Mouse (Mus musculus) olfactory bulb, adult 2 months (tissue): Measurements from ENCODE around the gene Olfr1259. TPM values are rescaled to one million over a fixed set of nuclear protein-coding genes. Genes with fewer than 3 reads are reported as not detected.
"Not testable (repeated sequence)": the region's sequence is repeated elsewhere in the genome, so short reads cannot be mapped to it uniquely, and the experiment has no call there.

ENCODE experiments used
- H3K27ac ChIP-seq: fragments of 200-500 bp; 2 replicates; pipeline ENCODE4 v1.5.1; 2012; ENCODE audit warnings: low read depth, low read length; ENCODE audit not compliant: insufficient read depth
- H3K4me1 ChIP-seq: fragments of 200-500 bp; 2 replicates; pipeline ENCODE4 v1.6.1; 2012; ENCODE audit warnings: low read length; ENCODE audit not compliant: control insufficient read depth, insufficient read depth
- H3K4me3 ChIP-seq: fragments of 200-500 bp; 2 replicates; pipeline ENCODE4 v1.5.1; 2012; ENCODE audit warnings: mild to moderate bottlenecking, low read depth, low read length, moderate library complexity; ENCODE audit not compliant: insufficient read depth
- CTCF ChIP-seq: fragments of 200-500 bp; IDR thresholded peaks from 2 replicates; pipeline ENCODE4 v1.5.1; 2012; ENCODE audit warnings: low read depth, mild to moderate bottlenecking, low read length, moderate library complexity; ENCODE audit not compliant: insufficient read depth
- POLR2A ChIP-seq: fragments of 200-500 bp; IDR thresholded peaks from 2 replicates; pipeline ENCODE4 v1.6.1; 2012; ENCODE audit warnings: mild to moderate bottlenecking, low read depth, low read length, moderate library complexity; ENCODE audit not compliant: insufficient read depth
- WGBS: fragments of 180-500 bp; shearing (Covaris S2); methylation state at CpG from one replicate; pipeline ENCODE4 v1.1.7; 2018; 5-methylcytosine and 5-hydroxymethylcytosine counted together
- polyA plus RNA-seq: library from polyadenylated mRNA; stranded (reverse); fragments of >200 nt; gene quantifications from 2 replicates; pipeline ENCODE4 v1.2.4, GENCODE M21; 2012; ENCODE audit warnings: low replicate concordance; ENCODE audit not compliant: missing spikeins, insufficient read depth, insufficient read length

Olfr1259 gene
- polyA plus RNA-seq = not detected in 2 replicates

DNA sequence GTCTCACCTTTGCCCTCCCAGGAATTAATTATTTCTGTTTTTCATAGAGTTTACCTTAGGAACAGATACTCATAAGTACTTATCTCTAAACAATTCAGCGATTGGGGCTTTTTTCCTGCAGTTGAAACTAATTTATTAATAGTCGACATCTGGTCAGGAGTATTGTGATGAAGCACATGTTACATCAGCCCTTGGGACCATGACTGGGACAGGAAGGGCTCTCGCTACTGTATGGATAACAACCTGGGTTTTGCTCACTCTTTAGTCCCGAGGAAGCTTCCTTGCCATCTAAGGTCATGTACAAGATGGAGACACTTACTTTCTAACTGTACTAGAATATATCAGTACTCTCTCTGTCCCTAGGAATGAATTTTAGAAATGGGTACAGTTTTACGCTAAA lies at the start of gene Olfr1259:
Olfr1259 (minus strand) TSS at position 101 of the 400 bp plus-strand sequence.
- Histone ChIP-seq H3K4me1 (no peaks in the 10 kb centered on the region), H3K4me3 (no peak within 1 kb of the TSS), H3K27ac (no peak within 1 kb of the TSS)
- WGBS = 92% methylated on average over 5 of the region's 5 CpGs
- TF ChIP-seq CTCF (no peak), POLR2A (no peak)

DNA sequence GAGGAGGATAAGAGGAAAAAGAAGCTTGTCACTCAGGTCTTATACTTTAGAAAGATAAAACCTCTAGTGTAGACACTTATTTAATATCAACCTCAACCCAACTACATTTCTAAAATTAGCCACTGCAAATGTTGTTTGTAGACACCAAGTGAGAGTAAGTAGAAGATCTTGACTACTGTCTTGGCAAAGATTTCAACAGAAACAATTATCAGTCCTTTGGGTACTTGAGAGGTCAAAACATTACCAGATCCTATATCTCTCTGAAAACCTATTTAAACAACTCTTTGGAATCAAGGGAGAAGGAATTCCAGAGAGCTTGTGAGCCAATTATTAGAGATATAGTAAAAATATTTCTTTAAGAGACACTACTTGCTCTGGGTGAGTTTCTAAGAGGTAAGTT lies 42.5 kb upstream of the Olfr1259 start, which contains the start of gene Olfr1261:
Olfr1261 (plus strand) TSS at position 301 of the 400 bp plus-strand sequence.
- Histone ChIP-seq H3K4me1 (no peaks in the 10 kb centered on the region), H3K27ac (no peak within 1 kb of the TSS), H3K4me3 (no peak within 1 kb of the TSS)
- TF ChIP-seq CTCF (no peak), POLR2A (no peak)

DNA sequence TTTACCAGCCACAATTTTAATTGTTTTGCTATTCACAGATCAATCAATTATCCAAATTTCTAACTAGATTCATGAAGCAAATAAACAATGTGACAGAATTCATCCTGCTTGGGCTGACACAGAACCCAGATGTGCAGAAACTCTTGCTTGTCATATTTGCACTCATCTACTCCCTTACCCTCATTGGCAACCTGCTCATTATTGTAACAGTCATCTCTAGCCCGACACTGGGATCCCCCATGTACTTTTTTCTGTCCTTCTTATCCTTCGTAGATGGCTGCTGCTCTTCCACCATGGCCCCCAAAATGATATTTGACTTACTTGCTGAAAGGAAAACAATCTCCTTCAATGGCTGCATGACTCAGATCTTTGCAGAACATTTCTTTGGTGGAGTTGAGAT lies 29.2 kb upstream of the Olfr1259 start:
- no peak for TF ChIP-seq CTCF
- TF ChIP-seq POLR2A = no peak
- 86% methylated on average over 2 of the region's 2 CpGs for WGBS
- Histone ChIP-seq H3K4me3 (no peak overlapping the region), H3K4me1 (no peaks in the 10 kb centered on the region), H3K27ac (no peak overlapping the region)

DNA sequence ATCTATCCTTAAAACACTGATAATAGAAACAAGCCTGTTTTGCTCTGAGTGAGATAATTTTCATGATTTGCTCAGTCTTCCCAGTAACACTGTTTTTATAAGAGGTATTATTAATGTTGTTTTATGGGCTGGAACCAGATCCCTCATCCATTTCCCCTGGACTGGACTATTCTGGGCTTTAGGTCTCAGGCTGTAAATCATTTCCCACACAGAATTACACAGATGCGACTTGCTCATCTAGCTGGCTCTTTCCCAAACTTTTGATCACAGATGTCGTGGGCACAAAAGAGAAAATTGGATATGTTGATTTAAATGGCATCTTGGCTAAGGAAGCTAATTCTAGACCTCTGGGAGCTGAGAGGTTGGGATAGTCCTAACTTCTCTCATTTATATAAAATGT lies 25.7 kb upstream of the Olfr1259 start, which contains the start of gene Olfr1260:
Olfr1260 (plus strand) TSS at position 157 of the 400 bp plus-strand sequence.
- H3K27ac ChIP-seq = no peak within 1 kb of the TSS
- no peaks in the 10 kb centered on the region for H3K4me1 ChIP-seq
- H3K4me3 ChIP-seq = no peak within 1 kb of the TSS
- 33% methylated on average over 2 of the region's 2 CpGs for WGBS
- TF ChIP-seq POLR2A (no peak), CTCF (no peak)

DNA sequence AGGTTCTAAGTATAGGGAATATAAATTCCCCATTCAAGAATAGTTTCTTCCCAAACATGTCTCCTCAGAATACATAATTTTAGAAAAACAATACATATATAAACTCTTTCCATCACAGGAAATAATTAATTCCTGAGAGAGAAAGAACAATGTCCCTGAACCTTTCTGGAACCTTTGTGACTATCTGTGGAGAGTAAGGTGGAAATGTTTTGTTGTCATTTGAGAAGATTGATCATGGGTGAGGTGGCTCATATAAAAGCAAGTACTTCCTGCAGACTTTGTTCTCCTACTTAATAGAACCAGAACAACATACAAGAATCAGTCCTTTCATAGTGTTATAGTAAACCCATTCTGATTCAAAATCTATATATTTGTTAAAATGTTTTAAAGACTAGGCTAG lies 21.5 kb downstream of the Olfr1259 start, which contains the start of gene Olfr1258:
Olfr1258 (plus strand) TSS at position 301 of the 400 bp plus-strand sequence.
- H3K27ac ChIP-seq = no peak within 1 kb of the TSS
- TF ChIP-seq CTCF = no peak
- TF ChIP-seq POLR2A = no peak
- no peak within 1 kb of the TSS for H3K4me3 ChIP-seq
- no peaks in the 10 kb centered on the region for H3K4me1 ChIP-seq

DNA sequence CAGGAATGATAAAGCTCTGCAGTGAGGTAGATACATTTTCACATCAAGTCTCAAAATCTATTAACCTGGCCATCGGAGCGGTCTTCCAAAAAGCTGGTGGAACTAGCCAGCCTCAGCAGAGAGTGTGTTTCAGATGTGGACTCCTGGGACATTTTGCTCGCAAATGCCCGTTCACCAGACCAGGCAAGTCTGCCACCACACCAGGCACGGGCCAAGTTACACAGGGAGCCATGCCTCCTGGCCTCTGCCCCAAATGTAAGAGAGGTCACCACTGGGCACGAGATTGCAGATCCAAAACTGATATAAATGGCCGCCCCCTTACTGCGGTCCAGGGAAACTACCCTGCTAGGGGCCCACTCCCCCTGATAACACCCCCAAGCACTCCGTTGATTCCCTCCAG lies 35.8 kb downstream of the Olfr1259 start:
- H3K4me3 ChIP-seq, H3K4me1 ChIP-seq: not testable (repeated sequence)

More for the DNA sequence above, 35.8 kb downstream of the Olfr1259 start:
- H3K27ac ChIP-seq = not testable (repeated sequence)
- WGBS = 93% methylated on average over 9 of the region's 9 CpGs

Other genes starting within 250 kb of the Olfr1259 start
- gene Olfr1252, start 223.7 kb downstream of the Olfr1259 start, polyA plus RNA-seq = not detected in 2 replicates
- gene Olfr1253, start 191.6 kb downstream of the Olfr1259 start, polyA plus RNA-seq = not detected in 2 replicates
- gene Olfr1254, start 155.0 kb downstream of the Olfr1259 start, polyA plus RNA-seq = not detected in 2 replicates
- not detected in 2 replicates for gene Olfr1255, start 136.6 kb downstream of the Olfr1259 start, polyA plus RNA-seq
- not detected in 2 replicates for gene Olfr1256, start 107.1 kb downstream of the Olfr1259 start, polyA plus RNA-seq
- not detected in 2 replicates for gene Olfr48, start 100.5 kb downstream of the Olfr1259 start, polyA plus RNA-seq
- not detected in 2 replicates for gene Olfr1257, start 70.2 kb downstream of the Olfr1259 start, polyA plus RNA-seq
- not detected in 2 replicates for gene Olfr1258, start 21.4 kb downstream of the Olfr1259 start, polyA plus RNA-seq
- gene Olfr1260, start 25.7 kb upstream of the Olfr1259 start, polyA plus RNA-seq = not detected in 2 replicates
- not detected in 2 replicates for gene Olfr1261, start 42.6 kb upstream of the Olfr1259 start, polyA plus RNA-seq
- gene Olfr1262, start 51.5 kb upstream of the Olfr1259 start, polyA plus RNA-seq = not detected in 2 replicates
- not detected in 2 replicates for gene Olfr1263, start 63.5 kb upstream of the Olfr1259 start, polyA plus RNA-seq
- gene Olfr1264, start 76.9 kb upstream of the Olfr1259 start, polyA plus RNA-seq = not detected in 2 replicates
- gene Olfr1265, start 86.7 kb upstream of the Olfr1259 start, polyA plus RNA-seq = not detected in 2 replicates
- gene Olfr140, start 114.9 kb upstream of the Olfr1259 start, polyA plus RNA-seq = not detected in 2 replicates
- not detected in 2 replicates for gene Olfr1269, start 172.7 kb upstream of the Olfr1259 start, polyA plus RNA-seq
- gene Olfr32, start 193.6 kb upstream of the Olfr1259 start, polyA plus RNA-seq = not detected in 2 replicates
- gene Olfr1270, start 204.4 kb upstream of the Olfr1259 start, polyA plus RNA-seq = not detected in 2 replicates